Mouse (Mus musculus) layer of hippocampus, adult 9-11 months (tissue): ENCODE measurements around the gene Klf12.

Experiments used
- DNase-seq: peaks from one replicate; pipeline ENCODE4 v3.0.0; 2022

The Klf12 gene

GRCm38 (mm10) chr14:100126126-100126525 is 158.4 kb downstream of the Klf12 start:
- no peak for DNase-seq

GRCm38 (mm10) chr14:100121075-100121474 is 163.4 kb downstream of the Klf12 start:
- DNase-seq, result no peak

GRCm38 (mm10) chr14:100119866-100120265 is 164.6 kb downstream of the Klf12 start:
- DNase-seq, result no peak

GRCm38 (mm10) chr14:100113419-100113818 is 171.1 kb downstream of the Klf12 start:
- no peak for DNase-seq

GRCm38 (mm10) chr14:100111735-100112134 is 172.7 kb downstream of the Klf12 start:
- no peak for DNase-seq

- DNase-seq, result no peak
Observed at GRCm38 (mm10) chr14:100109563-100109962, 174.9 kb downstream of the Klf12 start.

- no peak for DNase-seq
Observed at GRCm38 (mm10) chr14:100105570-100105969, 178.9 kb downstream of the Klf12 start.

GRCm38 (mm10) chr14:100104818-100105217 is 179.7 kb downstream of the Klf12 start:
- DNase-seq, result no peak

GRCm38 (mm10) chr14:100103818-100104217 is 180.7 kb downstream of the Klf12 start:
- DNase-seq, result no peak

GRCm38 (mm10) chr14:100097208-100098189 is 187.0 kb downstream of the Klf12 start:
- no peak for DNase-seq

- no peak for DNase-seq
Observed at GRCm38 (mm10) chr14:100095730-100096129, 188.7 kb downstream of the Klf12 start.

- no peak for DNase-seq
Observed at GRCm38 (mm10) chr14:100090517-100090916, 194.0 kb downstream of the Klf12 start.

- no peak for DNase-seq
Observed at GRCm38 (mm10) chr14:100079620-100080019, 204.9 kb downstream of the Klf12 start.

GRCm38 (mm10) chr14:100072431-100073195 is 211.9 kb downstream of the Klf12 start:
- DNase-seq, result no peak

GRCm38 (mm10) chr14:100069543-100070090 is 214.9 kb downstream of the Klf12 start:
- DNase-seq, result no peak

- DNase-seq, result no peak
Observed at GRCm38 (mm10) chr14:100068715-100069114, 215.8 kb downstream of the Klf12 start.

- no peak for DNase-seq
Observed at GRCm38 (mm10) chr14:100062516-100062915, 222.0 kb downstream of the Klf12 start.

- no peak for DNase-seq
Observed at GRCm38 (mm10) chr14:100054150-100054549, 230.3 kb downstream of the Klf12 start.

- no peak for DNase-seq
Observed at GRCm38 (mm10) chr14:100053456-100053855, 231.0 kb downstream of the Klf12 start.

GRCm38 (mm10) chr14:100052876-100053275 is 231.6 kb downstream of the Klf12 start:
- no peak for DNase-seq

- no peak for DNase-seq
Observed at GRCm38 (mm10) chr14:100045431-100045830, 239.0 kb downstream of the Klf12 start.

- DNase-seq, result no peak
Observed at GRCm38 (mm10) chr14:100041823-100042222, 242.7 kb downstream of the Klf12 start.

- no peak for DNase-seq
Observed at GRCm38 (mm10) chr14:100026671-100027070, 257.8 kb downstream of the Klf12 start.
